Mouse (Mus musculus) embryonic facial prominence, embryonic 12.5 days (tissue): ENCODE measurements around the gene Zfp598. TPM values are rescaled to one million over a fixed set of nuclear protein-coding genes. Genes with fewer than 3 reads are reported as not detected.
A peak's percentile ranks its signal among the peaks of the same experiment; 100 is the strongest.

Experiments
- ATAC-seq: fragments of 200-750 bp; cut with Nextera tagmentation; 2 replicates; pipeline ENCODE4 v1.8.0; 2017; ENCODE audit not compliant: insufficient number of reproducible peaks, insufficient read depth, low FRiP score, low TSS enrichment
- H3K27ac ChIP-seq: fragments of 300-500 bp; sonication (generic); 2 replicates; pipeline ENCODE4 v1.5.1; 2016; ENCODE audit warnings: mild to moderate bottlenecking
- H3K27me3 ChIP-seq: fragments of 300-500 bp; sonication (generic); 2 replicates; pipeline ENCODE4 v1.6.1; 2016; ENCODE audit warnings: mild to moderate bottlenecking, moderate library complexity
- H3K36me3 ChIP-seq: fragments of 300-500 bp; sonication (generic); 2 replicates; pipeline ENCODE4 v1.6.1; 2016; ENCODE audit warnings: mild to moderate bottlenecking
- H3K4me1 ChIP-seq: fragments of 300-500 bp; sonication (generic); 2 replicates; pipeline ENCODE4 v1.6.1; 2016
- H3K4me2 ChIP-seq: fragments of 300-500 bp; sonication (generic); replicated peaks from 2 replicates; pipeline ENCODE4 v1.6.1; 2016; ENCODE audit warnings: mild to moderate bottlenecking, moderate library complexity
- H3K4me3 ChIP-seq: fragments of 300-500 bp; sonication (generic); 2 replicates; pipeline ENCODE4 v1.5.1; 2016; ENCODE audit warnings: mild to moderate bottlenecking
- H3K9ac ChIP-seq: fragments of 300-500 bp; sonication (generic); 2 replicates; pipeline ENCODE4 v1.6.1; 2016; ENCODE audit warnings: mild to moderate bottlenecking, moderate library complexity
- H3K9me3 ChIP-seq: fragments of 300-500 bp; sonication (generic); 2 replicates; pipeline ENCODE4 v1.6.1; 2016; ENCODE audit warnings: mild to moderate bottlenecking, moderate library complexity
- WGBS: fragments of 180-500 bp; shearing (Covaris S2); methylation state at CpG from one replicate; pipeline ENCODE4 v1.1.7; 2016; 5-methylcytosine and 5-hydroxymethylcytosine counted together
- polyA plus RNA-seq: library from polyadenylated mRNA; unstranded; fragments of >200 nt; fragmentation: Nextera tagmentation; extraction: Ambion mirVana; gene quantifications from 2 replicates; pipeline ENCODE4 v1.2.1, GENCODE M21; 2016

Gene Zfp598
- polyA plus RNA-seq, 1 experiment from 2014 or later = 23.5 TPM

- Histone ChIP-seq H3K36me3 (no peaks in the 10 kb centered on the region), H3K4me2 (peak overlapping the region; percentile 83), H3K4me1 (peaks cover 33% of the 10 kb centered on the region), H3K4me3 (peak overlapping the region; percentile 98), H3K27ac (peak overlapping the region; percentile 82), H3K27me3 (no peaks in the 10 kb centered on the region), H3K9ac (peak overlapping the region; percentile 97), H3K9me3 (no peaks in the 10 kb centered on the region)
- 9% methylated on average over 8 of the region's 8 CpGs for WGBS
- ATAC-seq = no peak
These were observed 858 bp downstream of the Zfp598 start for GRCm38 (mm10) chr17:24670246-24670844.

DNA sequence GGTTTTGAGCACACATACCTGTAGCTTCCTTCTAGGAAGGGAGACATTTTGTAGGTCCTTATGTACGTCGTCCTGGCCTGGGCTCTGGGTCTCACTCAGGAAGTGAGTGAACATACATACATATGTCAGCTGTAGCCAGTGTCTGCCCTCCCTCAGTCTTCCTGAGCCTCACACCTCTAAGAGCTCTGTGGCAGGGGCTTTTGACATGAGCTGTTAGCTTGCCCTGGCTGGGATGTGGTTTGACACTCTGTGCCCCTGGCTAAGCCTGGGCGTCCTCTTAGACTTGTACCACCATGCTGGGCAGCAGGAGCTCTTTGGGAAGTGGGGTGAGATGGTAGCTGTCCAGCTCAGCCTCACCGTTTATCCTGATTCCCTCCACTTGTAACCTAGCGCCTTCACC is 1.9 kb downstream of the Zfp598 start:
- no peak for ATAC-seq
- H3K9ac ChIP-seq = peak overlapping the region; percentile 97; the same call in 1 of the 2 replicates

DNA sequence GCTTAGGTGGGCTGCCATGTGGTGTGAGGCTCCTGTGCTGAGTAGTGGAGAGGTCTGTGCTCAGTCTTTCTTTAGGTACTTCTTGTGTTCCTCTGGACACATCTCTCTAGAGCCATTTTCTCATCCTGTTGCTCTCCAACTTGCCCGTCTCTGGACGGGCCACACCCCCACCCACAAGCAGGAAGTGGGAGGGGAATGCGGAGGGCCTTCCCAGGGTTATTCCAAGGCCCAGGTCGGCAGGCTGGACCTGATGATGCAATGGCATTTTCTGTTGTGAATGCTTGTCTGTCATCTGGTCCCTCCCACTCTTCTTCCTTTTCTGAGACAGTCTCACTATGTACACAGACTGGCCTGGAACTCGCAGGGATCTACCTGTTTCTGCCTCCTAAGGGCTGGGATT is 2.7 kb downstream of the Zfp598 start:
- no peak for ATAC-seq
- Histone ChIP-seq H3K9me3 (no peaks in the 10 kb centered on the region), H3K4me3 (0 out of 2 replicates have a peak overlapping the region, but pooled peaks have one; percentile 9), H3K4me1 (peaks cover 33% of the 10 kb centered on the region), H3K27ac (no peak overlapping the region), H3K27me3 (no peaks in the 10 kb centered on the region), H3K36me3 (peaks cover 9% of the 10 kb centered on the region), H3K4me2 (peak overlapping the region; percentile 83), H3K9ac (peak overlapping the region; percentile 27; the same call in 1 of the 2 replicates)
- 16% methylated on average over 5 of the region's 5 CpGs for WGBS

More for the DNA sequence above, 1.9 kb downstream of the Zfp598 start:
- Histone ChIP-seq H3K4me2 (peak overlapping the region; percentile 83), H3K4me3 (no peak overlapping the region), H3K27me3 (no peaks in the 10 kb centered on the region), H3K36me3 (peaks cover 1% of the 10 kb centered on the region; the same call in 1 of the 2 replicates), H3K9me3 (no peaks in the 10 kb centered on the region), H3K4me1 (peaks cover 33% of the 10 kb centered on the region), H3K27ac (no peak overlapping the region)
- 64% methylated on average over 5 of the region's 5 CpGs for WGBS

GRCm38 (mm10) chr17:24674277-24674676 is 4.8 kb downstream of the Zfp598 start:
- Histone ChIP-seq H3K27me3 (no peaks in the 10 kb centered on the region), H3K27ac (no peak overlapping the region), H3K9me3 (no peaks in the 10 kb centered on the region), H3K4me2 (no peak overlapping the region), H3K9ac (no peak overlapping the region; the same call in 1 of the 2 replicates), H3K4me1 (peaks cover 29% of the 10 kb centered on the region), H3K36me3 (peaks cover 30% of the 10 kb centered on the region), H3K4me3 (peak overlapping the region; percentile 9; the same call in 1 of the 2 replicates)
- ATAC-seq = no peak
- 90% methylated on average over 7 of the region's 7 CpGs for WGBS

DNA sequence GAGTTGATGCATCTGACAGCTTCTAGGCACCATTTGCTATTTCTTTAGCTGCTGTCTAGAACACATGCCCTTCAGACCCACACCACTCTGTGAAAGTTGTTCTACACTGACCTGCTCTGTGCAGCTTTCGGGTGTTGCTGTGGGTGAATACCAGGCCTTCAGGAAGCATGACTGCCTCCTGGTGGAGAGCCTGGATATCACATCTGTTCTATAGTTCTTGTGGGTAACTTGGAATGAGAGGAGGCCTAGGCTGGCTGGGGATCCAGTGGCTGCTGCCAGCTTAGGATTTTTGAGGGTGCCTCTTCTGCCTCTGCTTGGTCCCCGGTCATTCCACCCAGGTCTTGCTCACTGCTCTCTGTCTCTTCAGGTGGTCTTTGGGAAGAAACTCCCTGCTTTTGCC is 6.7 kb downstream of the Zfp598 start:
- Histone ChIP-seq H3K9me3 (no peaks in the 10 kb centered on the region), H3K4me2 (no peak overlapping the region), H3K9ac (no peak overlapping the region), H3K4me3 (no peak overlapping the region), H3K36me3 (peaks cover 50% of the 10 kb centered on the region), H3K27me3 (no peaks in the 10 kb centered on the region), H3K4me1 (peaks cover 18% of the 10 kb centered on the region), H3K27ac (no peak overlapping the region)
- 56% methylated on average over 2 of the region's 2 CpGs for WGBS
- ATAC-seq = no peak

- peaks cover 56% of the 10 kb centered on the region for H3K36me3 ChIP-seq
- no peaks in the 10 kb centered on the region for H3K27me3 ChIP-seq
- no peaks in the 10 kb centered on the region for H3K9me3 ChIP-seq
- ATAC-seq = no peak
- H3K4me2 ChIP-seq = no peak overlapping the region
- no peak overlapping the region for H3K9ac ChIP-seq
- WGBS = 92% methylated on average over 5 of the region's 5 CpGs
- H3K4me3 ChIP-seq = no peak overlapping the region
- no peak overlapping the region for H3K27ac ChIP-seq
- peaks cover 12% of the 10 kb centered on the region for H3K4me1 ChIP-seq
These were observed 7.4 kb downstream of the Zfp598 start for GRCm38 (mm10) chr17:24676877-24677276.

DNA sequence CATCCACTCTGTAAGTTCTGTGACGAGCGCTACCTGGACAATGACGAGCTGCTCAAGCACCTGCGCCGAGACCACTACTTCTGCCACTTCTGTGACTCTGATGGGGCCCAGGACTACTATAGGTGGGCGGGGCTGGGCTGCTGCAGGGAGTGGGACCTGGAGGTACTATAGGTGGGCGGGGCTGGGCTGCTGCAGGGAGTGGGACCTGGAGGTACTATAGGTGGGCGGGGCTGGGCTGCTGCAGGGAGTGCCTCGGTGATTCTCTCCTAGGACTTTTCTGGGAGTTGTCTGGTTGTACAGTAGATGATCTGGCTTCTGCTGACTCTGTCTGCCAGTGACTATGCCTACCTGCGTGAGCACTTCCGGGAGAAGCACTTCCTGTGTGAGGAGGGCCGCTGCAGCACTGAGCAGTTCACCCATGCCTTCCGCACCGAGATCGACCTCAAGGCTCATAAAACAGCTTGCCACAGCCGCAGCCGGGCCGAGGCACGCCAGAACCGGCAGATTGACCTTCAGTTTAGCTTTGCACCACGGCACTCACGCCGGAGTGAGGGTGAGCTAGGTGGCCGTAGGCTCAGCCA is 8.1 kb downstream of the Zfp598 start:
- peaks cover 63% of the 10 kb centered on the region for H3K36me3 ChIP-seq
- WGBS = 91% methylated on average over 24 of the region's 24 CpGs

DNA sequence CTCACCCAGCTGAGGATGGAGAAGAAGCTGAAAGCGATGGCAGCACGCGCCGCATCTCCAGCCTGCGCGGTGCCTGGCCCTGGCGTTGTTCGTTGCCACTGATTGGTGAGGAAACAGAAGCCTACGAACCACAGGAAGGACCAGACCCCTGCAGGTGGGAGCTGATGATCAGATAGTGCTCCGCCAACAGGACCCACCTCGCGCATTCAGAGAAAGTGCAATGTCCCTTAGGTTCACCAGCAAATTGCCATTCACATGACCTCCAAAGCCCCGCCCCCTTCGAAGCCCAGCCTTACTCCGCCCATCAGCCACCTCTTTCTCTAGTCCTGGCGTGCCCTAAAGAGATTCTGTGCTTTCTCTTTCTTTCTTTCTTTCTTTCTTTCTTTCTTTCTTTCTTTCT is 17.0 kb downstream of the Zfp598 start:
- Histone ChIP-seq H3K4me2 (peak overlapping the region; percentile 11; the same call in 1 of the 2 replicates), H3K27me3 (peaks cover 49% of the 10 kb centered on the region), H3K9ac (no peak overlapping the region), H3K4me3 (no peak overlapping the region), H3K9me3 (no peaks in the 10 kb centered on the region), H3K36me3 (peaks cover 11% of the 10 kb centered on the region), H3K27ac (no peak overlapping the region), H3K4me1 (peaks cover 10% of the 10 kb centered on the region; the same call in 1 of the 2 replicates)
- 26% methylated on average over 16 of the region's 16 CpGs for WGBS
- no peak for ATAC-seq

More for the DNA sequence above, 8.1 kb downstream of the Zfp598 start:
- Histone ChIP-seq H3K9ac (no peak overlapping the region), H3K4me1 (0 out of 2 replicates have a peak, but pooled peaks cover 4% of the 10 kb centered on the region), H3K9me3 (no peaks in the 10 kb centered on the region), H3K4me2 (no peak overlapping the region), H3K27ac (no peak overlapping the region), H3K4me3 (no peak overlapping the region), H3K27me3 (no peaks in the 10 kb centered on the region)
- ATAC-seq = no peak

DNA sequence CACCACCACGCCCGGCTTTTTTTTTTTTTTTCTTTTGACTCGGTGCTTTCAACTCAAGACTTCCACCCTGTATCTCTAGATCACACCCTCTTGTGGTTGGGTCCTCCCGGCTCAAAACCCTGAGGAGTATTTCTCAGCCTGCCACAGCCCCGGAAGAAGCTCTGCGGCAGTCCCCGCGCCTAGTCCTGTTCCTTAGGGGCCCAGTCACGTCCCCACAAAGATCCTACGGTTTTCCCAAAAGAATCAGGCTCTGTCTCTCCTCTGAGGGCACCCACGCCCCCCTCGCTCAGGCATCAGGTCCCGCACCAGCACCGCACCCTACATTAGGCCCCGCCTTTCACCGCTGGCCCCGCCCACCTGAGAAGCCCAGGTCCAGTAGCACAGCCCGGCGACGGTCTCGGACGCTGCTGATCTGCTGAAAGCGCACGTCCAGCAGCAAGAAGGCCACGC is 17.7 kb downstream of the Zfp598 start:
- ATAC-seq = no peak
- Histone ChIP-seq H3K36me3 (peaks cover 7% of the 10 kb centered on the region; the same call in 1 of the 2 replicates), H3K27me3 (peaks cover 49% of the 10 kb centered on the region), H3K4me3 (peak overlapping the region; percentile 32), H3K27ac (no peak overlapping the region), H3K4me2 (peak overlapping the region; percentile 47), H3K4me1 (peaks cover 10% of the 10 kb centered on the region; the same call in 1 of the 2 replicates), H3K9ac (no peak overlapping the region), H3K9me3 (no peaks in the 10 kb centered on the region)
- WGBS = 2% methylated on average over 25 of the region's 25 CpGs

GRCm38 (mm10) chr17:24687599-24687998 is 18.1 kb downstream of the Zfp598 start:
- Histone ChIP-seq H3K4me3 (peak overlapping the region; percentile 32), H3K27ac (no peak overlapping the region), H3K4me2 (peak overlapping the region; percentile 47), H3K9me3 (no peaks in the 10 kb centered on the region), H3K4me1 (peaks cover 10% of the 10 kb centered on the region; the same call in 1 of the 2 replicates), H3K27me3 (peaks cover 49% of the 10 kb centered on the region), H3K36me3 (peaks cover 7% of the 10 kb centered on the region), H3K9ac (no peak overlapping the region)
- no peak for ATAC-seq
- WGBS = 18% methylated on average over 23 of the region's 23 CpGs

GRCm38 (mm10) chr17:24689251-24690081 is 20.0 kb downstream of the Zfp598 start, which contains the start of gene Syngr3:
Gene Syngr3 (minus strand): TSS chr17:24689955.
- Histone ChIP-seq H3K27me3 (peaks cover 49% of the 10 kb centered on the region), H3K36me3 (peaks cover 15% of the 10 kb centered on the region), H3K4me3 (peak within 1 kb of the TSS; percentile 61), H3K27ac (no peak within 1 kb of the TSS), H3K9ac (peak within 1 kb of the TSS; percentile 60), H3K9me3 (no peaks in the 10 kb centered on the region), H3K4me2 (peak within 1 kb of the TSS; percentile 96), H3K4me1 (peaks cover 10% of the 10 kb centered on the region; the same call in 1 of the 2 replicates)
- WGBS = under 1% methylated on average over 44 of the region's 55 CpGs
- ATAC-seq = no peak
